ENCODE assay signal across 8 mouse cellular contexts in genomic region chrX:49470287-49471054, GRCm38 (mm10). TPM values are rescaled to one million over a fixed set of nuclear protein-coding genes. Genes with fewer than 3 reads are reported as not detected.
DNase-seq lines count a peak whose midpoint lies in the region; ATAC-seq and TF ChIP-seq lines count a peak whose summit lies in the region.

No protein-coding gene starts in this region.

- no peak overlapping the region for H3K27ac ChIP-seq in heart, embryonic 10.5 days
- no peak overlapping the region for H3K27ac ChIP-seq in hindbrain, embryonic 11.5 days (ENCODE audit: low read depth, low read length)
- H3K27ac ChIP-seq in midbrain, embryonic 12.5 days (replicated peaks): no peak overlapping the region
- no peak overlapping the region for H3K27ac ChIP-seq in thymus, adult 2 months (ENCODE audit: control insufficient read depth, insufficient read depth, low read length)

- H3K36me3 ChIP-seq in heart, embryonic 10.5 days: no peaks in the 10 kb centered on the region
- no peaks in the 10 kb centered on the region for H3K36me3 ChIP-seq in hindbrain, embryonic 11.5 days (ENCODE audit: control insufficient read depth, insufficient read depth, low read length)
- H3K36me3 ChIP-seq in midbrain, embryonic 12.5 days: no peaks in the 10 kb centered on the region
- no peaks in the 10 kb centered on the region for H3K36me3 ChIP-seq in thymus, adult 2 months (ENCODE audit: control insufficient read depth, insufficient read depth, low read length)

- TF ChIP-seq POLR2A in thymus, adult 2 months (IDR thresholded peaks at IDR 0.05; ENCODE audit: control insufficient read depth, extremely low read depth, insufficient read depth, low read length, poor library complexity): no peak

- no peak for TF ChIP-seq CTCF in thymus, adult 2 months (IDR thresholded peaks at IDR 0.05; ENCODE audit: borderline replicate concordance, control insufficient read depth, extremely low read depth, insufficient read depth, low read length, poor library complexity)

- DNase-seq in heart, embryonic 10.5 days (ENCODE audit: low spot score): no peak
- DNase-seq in heart, adult 11 months: no peak
- DNase-seq in ZHBTc4 (ENCODE audit: low read depth, low spot score): peak; percentile 47
- peak; percentile 32 for DNase-seq in hindbrain, embryonic 11.5 days (ENCODE audit: low spot score)
- no peak for DNase-seq in cerebellum, adult 8-10 months
- no peak for DNase-seq in frontal cortex, postnatal 10 days (ENCODE audit: low spot score in 2 of 2)
- no peak for DNase-seq in thymus, adult 2 months

- H3K9ac ChIP-seq in hindbrain, embryonic 11.5 days (ENCODE audit: low read depth, low read length): no peak overlapping the region
- H3K9ac ChIP-seq in midbrain, embryonic 12.5 days (replicated peaks): 0 out of 2 replicates have a peak overlapping the region, but pooled peaks have one; percentile 28

- H3K27me3 ChIP-seq in heart, embryonic 10.5 days (ENCODE audit: insufficient read depth, poor library complexity, severe bottlenecking): peaks cover 19% of the 10 kb centered on the region; the same call in 1 of the 2 replicates
- no peaks in the 10 kb centered on the region for H3K27me3 ChIP-seq in hindbrain, embryonic 11.5 days (ENCODE audit: control insufficient read depth, insufficient read depth, low read length)
- H3K27me3 ChIP-seq in midbrain, embryonic 12.5 days: no peaks in the 10 kb centered on the region; the same call in 1 of the 2 replicates
- H3K27me3 ChIP-seq in thymus, adult 2 months (ENCODE audit: control insufficient read depth, insufficient read depth, low read length): no peaks in the 10 kb centered on the region

- peak; percentile 89 for ATAC-seq in hindbrain, embryonic 11.5 days (ENCODE audit: low FRiP score)
- peak; percentile 84 for ATAC-seq in midbrain, embryonic 12.5 days (ENCODE audit: low FRiP score, low read depth)

- no peaks in the 10 kb centered on the region for H3K9me3 ChIP-seq in heart, embryonic 10.5 days
- H3K9me3 ChIP-seq in hindbrain, embryonic 11.5 days (ENCODE audit: control insufficient read depth, low read length): no peaks in the 10 kb centered on the region
- no peaks in the 10 kb centered on the region for H3K9me3 ChIP-seq in midbrain, embryonic 12.5 days

- 22% methylated on average over 34 of the region's 34 CpGs for WGBS in heart, embryonic 10.5 days
- 9% methylated on average over 30 of the region's 34 CpGs for WGBS in hindbrain, embryonic 11.5 days
- WGBS in midbrain, embryonic 12.5 days: 14% methylated on average over 33 of the region's 34 CpGs
- WGBS in thymus, adult 2 months: 3% methylated on average over 33 of the region's 34 CpGs

- peak overlapping the region; percentile 47 for H3K4me2 ChIP-seq in hindbrain, embryonic 11.5 days (replicated peaks; ENCODE audit: low read depth, low read length)
- peak overlapping the region; percentile 60 for H3K4me2 ChIP-seq in midbrain, embryonic 12.5 days (replicated peaks)

- peak overlapping the region; percentile 52 for H3K4me3 ChIP-seq in heart, embryonic 10.5 days
- H3K4me3 ChIP-seq in hindbrain, embryonic 11.5 days (ENCODE audit: low read depth, low read length): peak overlapping the region; percentile 27
- H3K4me3 ChIP-seq in midbrain, embryonic 12.5 days: peak overlapping the region; percentile 39
- H3K4me3 ChIP-seq in thymus, adult 2 months (ENCODE audit: control insufficient read depth, insufficient read depth, low read length): no peak overlapping the region

- H3K4me1 ChIP-seq in heart, embryonic 10.5 days: no peaks in the 10 kb centered on the region
- no peaks in the 10 kb centered on the region for H3K4me1 ChIP-seq in hindbrain, embryonic 11.5 days (replicated peaks; ENCODE audit: control insufficient read depth, insufficient read depth, low read length)
- no peaks in the 10 kb centered on the region for H3K4me1 ChIP-seq in midbrain, embryonic 12.5 days
- no peaks in the 10 kb centered on the region for H3K4me1 ChIP-seq in thymus, adult 2 months (replicated peaks; ENCODE audit: control insufficient read depth, insufficient read depth, low read length)

RNA-seq across cellular contexts. Expression of gene Arhgap36, which starts 6.7 kb away (rescaled TPM):
- 0.78 and 1.5 TPM in 2 replicates for polyA plus RNA-seq in heart, embryonic 10.5 days (2016; fragmentation: Nextera tagmentation; extraction: Ambion mirVana)
- polyA plus RNA-seq in hindbrain, embryonic 11.5 days (2014; fragmentation: Nextera tagmentation; extraction: Ambion mirVana): 2.5 and 5.2 TPM in 2 replicates
- polyA plus RNA-seq in midbrain, embryonic 12.5 days (2016; fragmentation: Nextera tagmentation; extraction: Ambion mirVana): 1.2 and 2.1 TPM in 2 replicates
- 0.05 TPM in 1 of 2 replicates, not detected in the other for polyA plus RNA-seq in thymus, adult 2 months (2012; rRNA removed)

Comparison
In these comparisons a context has a peak if more than half of its experiments do, and no peak if none do; other contexts are left out.
1. DNase-seq: peak in ZHBTc4 (single experiment) and hindbrain, embryonic 11.5 days (single experiment); none in heart, embryonic 10.5 days (single experiment), heart, adult 11 months (single experiment), cerebellum, adult 8-10 months (single experiment), frontal cortex, postnatal 10 days (0 of 2) and thymus, adult 2 months (single experiment).